Mouse (Mus musculus): ENCODE measurements around the gene Rufy4. TPM values are rescaled to one million over a fixed set of nuclear protein-coding genes. Genes with fewer than 3 reads are reported as not detected.
A peak's percentile ranks its signal among the peaks of the same experiment; 100 is the strongest.

Gene Rufy4
- polyA plus RNA-seq, 1 experiment from 2014 or later, result 0.42 TPM

GRCm38 (mm10) chr1:74110932-74111695, 14.2 kb upstream of the Rufy4 start:
- no peak overlapping the region for H3K9ac ChIP-seq (replicated peaks; ENCODE audit: low read depth)
- ATAC-seq, result peak; percentile 68; the same call in 1 of the 2 replicates
- H3K4me2 ChIP-seq (replicated peaks; ENCODE audit: low read depth, low read length), result no peak overlapping the region
- no peak for TF ChIP-seq EP300 (IDR thresholded peaks at IDR 0.05)
- TF ChIP-seq CTCF (IDR thresholded peaks at IDR 0.05), result no peak
- peak; percentile 40 for DNase-seq (ENCODE audit: low spot score)
- H3K4me1 ChIP-seq (ENCODE audit: insufficient read depth, low read depth, low read length), result no peaks in the 10 kb centered on the region
- no peak overlapping the region for H3K27ac ChIP-seq (ENCODE audit: low read length)
- no peaks in the 10 kb centered on the region for H3K36me3 ChIP-seq (ENCODE audit: insufficient read depth, low read length)
- no peaks in the 10 kb centered on the region for H3K9me3 ChIP-seq (ENCODE audit: low read length)
- no peak overlapping the region for H3K4me3 ChIP-seq (ENCODE audit: low read depth, low read length)
- no peaks in the 10 kb centered on the region for H3K27me3 ChIP-seq (replicated peaks; ENCODE audit: insufficient read depth, low read length)
- 40% methylated on average over 8 of the region's 8 CpGs for WGBS

GRCm38 (mm10) chr1:74111696-74112030, 13.7 kb upstream of the Rufy4 start:
- ATAC-seq, result no peak
- no peak overlapping the region for H3K27ac ChIP-seq (ENCODE audit: low read length)
- WGBS, result 55% methylated on average over 6 of the region's 6 CpGs

GRCm38 (mm10) chr1:74113071-74113470, 12.3 kb upstream of the Rufy4 start:
- Histone ChIP-seq H3K27ac (ENCODE audit: low read length) (no peak overlapping the region), H3K9ac (replicated peaks; ENCODE audit: low read depth) (no peak overlapping the region), H3K4me2 (replicated peaks; ENCODE audit: low read depth, low read length) (no peak overlapping the region), H3K4me3 (ENCODE audit: low read depth, low read length) (no peak overlapping the region), H3K27me3 (replicated peaks; ENCODE audit: insufficient read depth, low read length) (no peaks in the 10 kb centered on the region), H3K9me3 (ENCODE audit: low read length) (no peaks in the 10 kb centered on the region), H3K4me1 (ENCODE audit: insufficient read depth, low read depth, low read length) (no peaks in the 10 kb centered on the region), H3K36me3 (ENCODE audit: insufficient read depth, low read length) (no peaks in the 10 kb centered on the region)
- TF ChIP-seq CTCF (IDR thresholded peaks at IDR 0.05) (no peak), EP300 (IDR thresholded peaks at IDR 0.05) (no peak)
- 57% methylated on average over 3 of the region's 3 CpGs for WGBS
- no peak for DNase-seq (ENCODE audit: low spot score)
- no peak for ATAC-seq

More at GRCm38 (mm10) chr1:74111696-74112030, 13.7 kb upstream of the Rufy4 start:
- TF ChIP-seq CTCF (IDR thresholded peaks at IDR 0.05) (no peak), EP300 (IDR thresholded peaks at IDR 0.05) (no peak)
- H3K9ac ChIP-seq (replicated peaks; ENCODE audit: low read depth), result no peak overlapping the region
- no peaks in the 10 kb centered on the region for H3K9me3 ChIP-seq (ENCODE audit: low read length)
- no peaks in the 10 kb centered on the region for H3K4me1 ChIP-seq (ENCODE audit: insufficient read depth, low read depth, low read length)
- no peaks in the 10 kb centered on the region for H3K36me3 ChIP-seq (ENCODE audit: insufficient read depth, low read length)
- no peak for DNase-seq (ENCODE audit: low spot score)
- no peak overlapping the region for H3K4me3 ChIP-seq (ENCODE audit: low read depth, low read length)
- no peaks in the 10 kb centered on the region for H3K27me3 ChIP-seq (replicated peaks; ENCODE audit: insufficient read depth, low read length)
- no peak overlapping the region for H3K4me2 ChIP-seq (replicated peaks; ENCODE audit: low read depth, low read length)

- no peak overlapping the region for H3K27ac ChIP-seq (ENCODE audit: low read length)
- no peaks in the 10 kb centered on the region for H3K9me3 ChIP-seq (ENCODE audit: low read length)
- WGBS, result 83% methylated on average over 6 of the region's 6 CpGs
- TF ChIP-seq CTCF (IDR thresholded peaks at IDR 0.05), result no peak
- TF ChIP-seq EP300 (IDR thresholded peaks at IDR 0.05), result no peak
- H3K4me1 ChIP-seq (ENCODE audit: insufficient read depth, low read depth, low read length), result peaks cover 7% of the 10 kb centered on the region; the same call in 1 of the 2 replicates
- DNase-seq (ENCODE audit: low spot score) (no peak), ATAC-seq (no peak)
- H3K4me3 ChIP-seq (ENCODE audit: low read depth, low read length), result no peak overlapping the region
- no peaks in the 10 kb centered on the region for H3K27me3 ChIP-seq (replicated peaks; ENCODE audit: insufficient read depth, low read length)
- H3K4me2 ChIP-seq (replicated peaks; ENCODE audit: low read depth, low read length), result no peak overlapping the region
- H3K36me3 ChIP-seq (ENCODE audit: insufficient read depth, low read length), result no peaks in the 10 kb centered on the region
- no peak overlapping the region for H3K9ac ChIP-seq (replicated peaks; ENCODE audit: low read depth)
These were observed 7.5 kb upstream of the Rufy4 start for GRCm38 (mm10) chr1:74117876-74118275.

- Histone ChIP-seq H3K27me3 (replicated peaks; ENCODE audit: insufficient read depth, low read length) (no peaks in the 10 kb centered on the region), H3K9me3 (ENCODE audit: low read length) (no peaks in the 10 kb centered on the region), H3K36me3 (ENCODE audit: insufficient read depth, low read length) (no peaks in the 10 kb centered on the region), H3K9ac (replicated peaks; ENCODE audit: low read depth) (no peak overlapping the region), H3K4me2 (replicated peaks; ENCODE audit: low read depth, low read length) (no peak overlapping the region), H3K4me3 (ENCODE audit: low read depth, low read length) (no peak overlapping the region), H3K27ac (ENCODE audit: low read length) (no peak overlapping the region), H3K4me1 (ENCODE audit: insufficient read depth, low read depth, low read length) (peaks cover 7% of the 10 kb centered on the region; the same call in 1 of the 2 replicates)
- no peak for ATAC-seq
- TF ChIP-seq EP300 (IDR thresholded peaks at IDR 0.05) (no peak), CTCF (IDR thresholded peaks at IDR 0.05) (no peak)
- DNase-seq (ENCODE audit: low spot score), result no peak
- WGBS, result 75% methylated on average over 1 of the region's 1 CpGs
These were observed 6.2 kb upstream of the Rufy4 start for GRCm38 (mm10) chr1:74119115-74119514.

GRCm38 (mm10) chr1:74121138-74121537, 4.2 kb upstream of the Rufy4 start:
- Histone ChIP-seq H3K27me3 (replicated peaks; ENCODE audit: insufficient read depth, low read length) (no peaks in the 10 kb centered on the region), H3K36me3 (ENCODE audit: insufficient read depth, low read length) (no peaks in the 10 kb centered on the region), H3K4me1 (ENCODE audit: insufficient read depth, low read depth, low read length) (peaks cover 7% of the 10 kb centered on the region; the same call in 1 of the 2 replicates), H3K4me3 (ENCODE audit: low read depth, low read length) (no peak overlapping the region), H3K9ac (replicated peaks; ENCODE audit: low read depth) (no peak overlapping the region), H3K27ac (ENCODE audit: low read length) (no peak overlapping the region), H3K4me2 (replicated peaks; ENCODE audit: low read depth, low read length) (no peak overlapping the region), H3K9me3 (ENCODE audit: low read length) (no peaks in the 10 kb centered on the region)
- no peak for ATAC-seq
- no peak for DNase-seq (ENCODE audit: low spot score)
- TF ChIP-seq CTCF (IDR thresholded peaks at IDR 0.05) (no peak), EP300 (IDR thresholded peaks at IDR 0.05) (no peak)
- 62% methylated on average over 7 of the region's 7 CpGs for WGBS
